Mouse (Mus musculus): ENCODE data around the gene S100b.

S100b gene

GRCm38 (mm10) chr10:76253536-76253935 is at the start of gene S100b:
TSS of gene S100b (plus strand) at chr10:76253853.
- no peak for DNase-seq (ENCODE audit: low read depth)

DNA sequence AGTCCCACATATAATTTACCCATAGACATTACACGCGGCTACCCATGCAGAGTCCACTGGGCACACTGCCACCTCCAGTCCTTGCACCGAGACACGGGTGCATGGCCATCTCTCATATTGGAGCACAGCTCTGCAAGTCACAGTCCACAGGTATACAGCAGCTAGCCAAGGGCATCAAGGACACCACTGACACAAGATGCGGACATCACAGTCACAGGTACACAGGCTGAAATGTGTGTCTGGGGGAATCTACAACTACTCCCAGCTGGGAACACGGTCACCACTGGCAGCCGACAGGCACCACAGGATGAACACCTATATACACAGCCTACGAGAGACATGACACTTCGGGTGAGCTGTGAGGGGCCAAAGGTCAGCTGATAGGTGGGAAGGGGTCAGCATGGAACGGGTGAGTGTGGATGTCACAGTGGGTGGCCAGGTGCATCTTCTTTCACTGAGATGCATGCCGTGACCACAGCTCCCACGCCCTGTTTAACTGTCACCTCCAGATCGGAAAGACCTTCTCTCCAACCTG is 46.3 kb upstream of the S100b start:
- DNase-seq (ENCODE audit: low read depth), result no peak

DNA sequence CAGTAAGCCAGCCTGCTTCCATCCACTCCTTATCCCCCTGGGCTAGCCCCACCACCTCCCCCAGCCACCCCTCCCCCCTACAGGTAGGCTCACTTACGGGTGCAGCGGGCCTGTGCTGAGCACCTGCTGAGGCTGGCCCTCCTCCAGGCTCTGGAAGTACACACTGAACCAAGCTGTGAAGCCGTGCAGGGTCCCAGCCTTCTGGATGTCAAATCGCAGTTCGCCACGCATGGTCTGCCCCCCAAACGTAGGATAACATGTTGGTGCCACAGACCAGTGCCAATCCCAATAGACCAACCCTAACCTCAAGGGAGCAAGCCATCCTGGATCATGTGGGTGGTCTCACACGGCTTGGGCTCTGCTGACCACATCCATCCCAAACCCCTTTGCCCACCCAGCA is 44.4 kb upstream of the S100b start:
- DNase-seq (ENCODE audit: low read depth), result no peak

GRCm38 (mm10) chr10:76210806-76211205 is 42.8 kb upstream of the S100b start:
- DNase-seq (ENCODE audit: low read depth), result no peak

GRCm38 (mm10) chr10:76212121-76212520 is 41.5 kb upstream of the S100b start:
- no peak for DNase-seq (ENCODE audit: low read depth)

DNA sequence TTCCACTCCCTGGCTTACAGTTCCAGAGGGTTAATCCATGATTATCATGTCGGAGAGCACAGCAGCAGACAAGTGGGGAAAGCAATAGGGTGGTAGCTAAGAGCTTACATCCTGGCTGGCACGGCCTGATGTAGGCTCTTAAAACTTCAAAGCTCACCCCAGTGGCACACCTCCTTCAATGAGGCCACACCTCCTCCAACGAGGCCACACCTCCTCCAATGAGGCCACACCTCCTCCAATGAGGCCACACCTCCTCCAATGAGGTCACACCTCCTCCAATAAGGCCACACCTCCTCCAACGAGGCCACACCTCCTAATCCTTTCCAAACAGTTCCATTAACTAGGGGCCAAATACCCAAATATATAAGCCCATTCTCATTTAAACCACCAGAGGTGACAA is 39.5 kb upstream of the S100b start:
- no peak for DNase-seq (ENCODE audit: low read depth)

- DNase-seq (ENCODE audit: low read depth), result no peak
Observed at GRCm38 (mm10) chr10:76217056-76217455, 36.6 kb upstream of the S100b start.

- DNase-seq (ENCODE audit: low read depth), result no peak
Observed at GRCm38 (mm10) chr10:76218240-76218639, 35.4 kb upstream of the S100b start.

DNA sequence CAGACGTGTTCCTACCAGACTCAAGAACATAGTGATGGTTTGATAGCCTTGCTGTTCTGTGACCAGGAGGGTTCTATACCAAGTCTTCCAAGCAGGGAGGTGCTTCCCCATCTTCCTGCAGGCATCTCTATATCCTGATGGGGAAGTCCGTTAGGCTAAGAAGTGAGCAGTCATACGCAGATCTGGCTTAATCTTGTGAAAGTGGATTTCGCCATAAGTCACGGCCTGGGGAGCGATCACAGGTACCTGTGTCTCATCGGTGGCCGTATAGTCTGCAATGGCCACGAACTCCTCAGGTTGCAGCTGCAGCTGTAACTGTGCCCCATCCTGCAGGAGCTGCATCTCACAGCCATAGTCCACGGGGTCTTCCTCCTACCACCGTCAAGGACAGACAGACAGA is 27.7 kb upstream of the S100b start:
- DNase-seq (ENCODE audit: low read depth), result no peak

GRCm38 (mm10) chr10:76229627-76230026 is 24.0 kb upstream of the S100b start:
- DNase-seq (ENCODE audit: low read depth), result no peak

- DNase-seq (ENCODE audit: low read depth), result peak; percentile 95
Observed at GRCm38 (mm10) chr10:76237341-76238225, 16.1 kb upstream of the S100b start, which contains the start of gene Prmt2. TSS of gene Prmt2 (minus strand) at chr10:76237865.

DNA sequence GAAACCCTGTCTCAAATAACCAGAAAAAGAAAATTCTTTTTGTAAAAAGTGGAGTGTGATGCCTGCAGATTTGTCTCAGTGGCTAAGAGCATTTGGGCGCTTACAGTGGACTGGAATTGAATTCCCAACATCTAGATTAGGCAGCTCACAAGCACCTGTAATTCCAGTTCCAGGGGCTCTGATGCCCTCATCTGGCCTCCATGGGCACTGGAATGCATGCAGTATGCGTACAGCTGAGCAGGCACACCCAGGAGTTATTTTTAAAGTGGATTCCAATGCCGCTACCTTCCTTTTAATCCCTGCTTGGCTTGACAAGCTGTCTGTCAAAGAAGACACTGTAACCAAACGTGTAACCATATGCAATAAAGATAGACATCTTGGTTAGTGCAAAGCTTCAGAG is 14.3 kb upstream of the S100b start:
- DNase-seq (ENCODE audit: low read depth), result no peak

- DNase-seq (ENCODE audit: low read depth), result no peak
Observed at GRCm38 (mm10) chr10:76245106-76245505, 8.5 kb upstream of the S100b start.

DNA sequence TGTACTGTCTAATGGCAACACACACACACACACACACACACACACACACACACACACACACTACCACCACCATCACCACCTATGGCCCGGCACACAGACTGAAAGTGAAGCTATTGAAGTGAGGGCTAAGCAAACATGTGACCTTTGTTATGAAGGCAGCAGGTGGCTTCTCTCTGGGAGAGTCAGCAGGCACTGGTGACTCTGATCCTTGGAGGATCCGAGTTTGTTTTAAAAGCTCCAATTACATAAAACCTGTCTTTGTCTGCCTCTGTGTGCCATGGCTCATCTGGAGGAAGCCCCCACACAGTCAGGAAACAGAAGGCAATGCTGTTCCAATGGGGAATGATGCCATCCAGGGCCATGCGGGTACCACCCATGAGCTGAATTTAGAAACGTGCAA is 7.1 kb upstream of the S100b start:
- DNase-seq (ENCODE audit: low read depth), result no peak

DNA sequence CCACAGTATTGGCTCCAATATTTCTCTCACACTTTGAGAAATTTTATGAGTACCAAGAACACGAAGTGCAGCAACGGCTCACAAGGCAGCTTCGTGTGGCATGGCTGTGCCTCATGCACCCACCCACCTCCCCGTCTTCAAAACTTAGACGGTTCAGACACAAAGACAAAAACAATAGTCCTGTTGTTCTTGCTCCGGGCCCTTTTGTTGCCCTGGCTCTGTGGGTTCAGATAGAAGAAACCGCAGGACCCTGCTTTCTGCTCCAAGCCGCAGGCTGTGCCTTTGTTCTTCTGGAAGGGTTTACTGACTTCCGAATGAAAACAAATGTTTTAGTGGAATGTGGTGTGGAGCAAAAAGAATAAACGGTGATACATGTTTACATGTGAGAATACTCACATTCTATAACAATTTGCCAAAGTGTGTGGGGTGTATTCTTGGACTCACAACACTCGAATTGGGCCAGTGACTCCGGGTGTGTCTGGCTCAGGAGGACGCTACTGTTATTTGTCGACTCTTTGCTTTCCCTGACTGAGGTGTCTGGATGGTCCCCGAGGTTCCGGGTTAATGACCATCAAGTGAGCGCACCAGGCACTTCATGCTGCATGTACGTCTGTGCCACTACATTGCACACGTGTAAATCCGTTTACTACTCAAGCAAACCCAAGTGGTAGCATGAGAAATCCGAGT is 5.5 kb upstream of the S100b start:
- no peak for DNase-seq (ENCODE audit: low read depth)

DNA sequence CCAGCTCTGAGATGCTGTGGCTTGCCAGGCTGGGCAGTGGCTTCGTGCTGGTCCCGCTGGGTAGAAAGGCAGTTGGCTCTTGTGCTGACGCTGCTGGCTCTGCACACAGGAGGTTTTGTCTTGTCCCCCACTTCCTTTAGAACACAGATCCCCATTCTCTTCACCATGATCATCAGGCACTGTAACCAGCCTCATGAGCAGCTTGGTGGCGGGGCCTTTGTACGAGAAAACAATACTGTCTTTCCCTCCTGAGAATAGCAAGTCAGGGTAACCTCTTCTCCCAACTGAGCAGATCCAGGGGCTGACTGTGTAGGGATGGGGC is 5.0 kb upstream of the S100b start:
- DNase-seq (ENCODE audit: low read depth), result no peak

DNA sequence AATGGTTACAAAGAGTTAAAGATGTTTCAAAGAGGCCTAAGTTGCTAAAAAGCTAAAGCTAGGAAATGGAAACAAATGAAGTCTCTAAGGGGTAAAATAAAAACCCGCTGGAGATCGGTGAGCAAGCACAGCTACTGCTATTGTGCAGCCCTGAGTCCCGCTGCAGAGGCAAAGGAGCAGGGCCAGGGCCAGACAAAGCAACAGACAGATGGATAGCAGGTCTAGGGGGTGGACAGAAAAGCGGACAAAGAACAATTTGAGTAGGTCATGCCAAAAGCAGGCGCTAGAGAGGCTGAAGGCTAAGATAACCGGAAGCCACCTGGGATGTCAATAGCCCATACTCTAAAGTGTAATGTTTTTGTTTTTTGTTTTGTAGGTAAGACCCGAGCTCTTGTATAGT is 2.8 kb upstream of the S100b start:
- no peak for DNase-seq (ENCODE audit: low read depth)

DNA sequence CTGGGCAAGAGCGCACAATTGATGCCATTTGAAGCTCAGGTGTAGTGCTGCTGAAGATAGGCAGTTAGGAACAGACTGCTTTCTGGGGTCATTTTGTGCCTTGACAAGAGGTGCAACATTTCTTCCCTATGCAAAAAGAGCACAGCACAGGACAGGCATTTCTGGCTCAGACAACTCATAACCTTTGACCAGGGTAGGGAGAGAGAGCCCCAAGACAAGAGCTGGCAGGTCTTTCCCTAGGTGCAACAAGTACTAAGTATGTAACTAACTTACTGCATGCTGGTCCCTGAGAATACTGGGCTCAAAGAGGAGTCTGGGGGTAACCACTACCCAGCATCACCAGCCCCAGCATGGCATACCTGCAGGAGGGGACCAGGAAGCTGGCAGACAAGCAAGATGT is 574 bp upstream of the S100b start:
- no peak for DNase-seq (ENCODE audit: low read depth)

DNA sequence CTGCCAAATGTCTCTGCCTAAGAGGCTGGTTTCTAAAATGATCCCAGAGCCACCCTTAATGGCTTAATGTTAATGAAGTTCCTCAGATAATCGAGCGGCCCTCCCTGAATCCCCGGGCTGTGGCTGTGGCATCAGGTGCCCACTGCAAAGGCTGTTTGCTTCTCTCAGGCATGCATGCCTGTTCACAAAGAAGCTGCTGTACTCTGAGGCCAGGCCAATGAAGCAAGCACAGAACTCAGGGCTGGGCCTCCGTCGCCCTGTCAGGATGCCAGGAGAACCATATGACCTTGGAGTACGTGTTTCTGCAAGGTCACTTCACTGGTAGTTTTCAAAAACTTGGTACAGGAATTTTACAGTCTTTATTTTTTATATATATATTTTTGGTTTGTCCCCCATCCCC is 2.0 kb downstream of the S100b start:
- no peak for DNase-seq (ENCODE audit: low read depth)

DNA sequence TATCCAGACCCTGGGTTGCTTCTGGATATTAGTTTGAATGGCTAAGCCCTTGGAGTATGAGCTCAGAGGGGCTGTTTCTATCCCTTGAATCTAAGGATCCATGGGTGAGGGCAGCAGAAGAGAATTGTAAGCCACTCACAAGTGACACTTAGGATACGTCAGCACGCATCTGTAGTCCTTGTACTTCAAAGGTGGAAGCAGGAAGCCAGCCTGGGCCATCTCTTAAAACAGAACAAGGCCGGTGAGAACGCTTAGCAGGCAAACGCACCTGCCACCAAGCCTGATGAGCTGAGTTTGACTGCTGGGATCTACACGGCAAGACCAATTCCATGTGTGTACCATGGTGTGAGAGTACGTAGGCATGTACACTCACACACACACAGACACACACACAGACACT is 3.6 kb downstream of the S100b start:
- peak; percentile 69 for DNase-seq (ENCODE audit: low read depth)

GRCm38 (mm10) chr10:76257719-76258390 is 4.2 kb downstream of the S100b start:
- peak; percentile 12 for DNase-seq (ENCODE audit: low read depth)

DNA sequence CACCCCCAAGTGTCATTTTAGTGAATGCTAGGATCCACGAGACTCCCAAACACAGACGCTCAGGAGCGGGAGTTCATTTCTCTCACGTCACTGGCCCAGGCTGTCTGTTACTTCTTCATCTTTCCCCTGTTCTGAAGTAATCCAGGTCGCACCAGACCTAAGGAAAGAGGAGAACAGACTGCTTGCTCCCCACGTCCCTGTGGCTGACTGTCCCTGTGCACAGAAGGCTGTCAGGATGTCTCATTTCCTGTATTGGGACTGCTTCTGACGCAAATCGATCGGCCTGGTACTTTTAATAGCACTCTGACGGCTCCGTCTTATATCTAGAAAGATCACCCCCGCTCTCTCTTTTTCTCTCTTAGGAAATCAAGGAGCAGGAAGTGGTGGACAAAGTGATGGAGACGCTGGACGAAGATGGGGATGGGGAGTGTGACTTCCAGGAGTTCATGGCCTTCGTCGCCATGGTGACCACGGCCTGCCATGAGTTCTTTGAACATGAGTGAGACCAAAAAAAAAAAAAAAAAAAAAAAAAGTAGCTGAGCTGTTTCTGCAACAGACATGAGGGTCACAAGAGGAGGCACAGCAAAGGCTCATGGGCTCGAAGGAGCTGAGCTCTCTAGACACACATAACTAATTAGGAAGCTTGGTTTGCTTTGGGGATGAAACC is 6.0 kb downstream of the S100b start:
- DNase-seq (ENCODE audit: low read depth), result no peak

Measured in naive thymus-derived CD4-positive, alpha-beta T cell, adult 2 months (primary cell).